Mouse (Mus musculus): Measurements from ENCODE around the gene Cyp4a10. TPM values are rescaled to one million over a fixed set of nuclear protein-coding genes. Genes with fewer than 3 reads are reported as not detected.
"Not testable (repeated sequence)": the region's sequence is repeated elsewhere in the genome, so short reads cannot be mapped to it uniquely, and the experiment has no call there.

Gene Cyp4a10
- polyA plus RNA-seq (2015; fragmentation: Nextera tagmentation; extraction: Ambion mirVana), result not detected in 2 replicates

DNA sequence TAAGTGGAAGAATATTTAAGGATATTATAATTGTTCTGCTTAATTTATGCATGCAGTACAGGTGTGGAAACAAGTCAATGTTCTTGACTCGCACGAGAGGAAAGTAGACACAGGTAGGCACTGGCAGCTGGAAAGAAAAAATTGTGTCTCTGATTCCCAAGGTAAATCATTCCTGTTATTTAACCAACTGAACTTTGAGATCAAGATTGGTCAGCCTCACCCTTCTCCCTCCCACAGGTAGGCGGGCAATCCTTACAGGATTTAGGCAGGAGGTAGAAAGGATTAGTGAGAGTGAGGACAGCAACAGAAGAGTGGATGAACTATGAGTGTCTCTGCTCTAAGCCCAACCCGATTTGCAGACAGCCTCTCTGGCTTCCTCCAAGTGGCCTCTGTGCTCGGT is at the start of gene Cyp4a10:
Cyp4a10 (plus strand) TSS at position 265 of the 400 bp plus-strand sequence.
- H3K27me3 ChIP-seq; H3K36me3 ChIP-seq; ATAC-seq (ENCODE audit: low FRiP score); H3K9me3 ChIP-seq; H3K27ac ChIP-seq; H3K9ac ChIP-seq; H3K4me2 ChIP-seq; H3K4me3 ChIP-seq; H3K4me1 ChIP-seq (replicated peaks): not testable (repeated sequence)
- WGBS, result 84% methylated on average over 5 of the region's 5 CpGs

DNA sequence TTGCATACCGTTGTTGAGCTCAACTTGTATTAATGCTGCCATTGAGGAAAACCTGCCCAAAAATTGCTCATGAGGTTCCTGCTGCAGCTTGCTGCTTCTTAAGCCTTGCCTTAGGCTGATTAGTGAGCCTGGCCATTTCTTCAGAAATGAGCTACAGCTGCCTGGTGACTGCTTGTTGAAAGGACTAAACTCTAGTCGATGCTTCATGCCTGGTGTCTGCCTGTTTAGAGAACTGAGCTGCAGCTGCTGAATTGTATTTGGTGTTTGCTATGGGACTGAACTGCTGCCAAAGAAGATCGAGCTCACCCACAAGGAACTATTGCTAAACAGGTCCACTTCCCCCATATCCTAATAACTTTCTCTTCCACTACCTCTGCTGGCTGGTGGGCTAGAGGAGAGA is 44.5 kb upstream of the Cyp4a10 start:
- ATAC-seq (ENCODE audit: low FRiP score); H3K27ac ChIP-seq; H3K36me3 ChIP-seq; H3K4me3 ChIP-seq; H3K27me3 ChIP-seq; H3K9ac ChIP-seq; H3K4me1 ChIP-seq (replicated peaks); H3K4me2 ChIP-seq; H3K9me3 ChIP-seq: not testable (repeated sequence)
- 89% methylated on average over 3 of the region's 3 CpGs for WGBS

DNA sequence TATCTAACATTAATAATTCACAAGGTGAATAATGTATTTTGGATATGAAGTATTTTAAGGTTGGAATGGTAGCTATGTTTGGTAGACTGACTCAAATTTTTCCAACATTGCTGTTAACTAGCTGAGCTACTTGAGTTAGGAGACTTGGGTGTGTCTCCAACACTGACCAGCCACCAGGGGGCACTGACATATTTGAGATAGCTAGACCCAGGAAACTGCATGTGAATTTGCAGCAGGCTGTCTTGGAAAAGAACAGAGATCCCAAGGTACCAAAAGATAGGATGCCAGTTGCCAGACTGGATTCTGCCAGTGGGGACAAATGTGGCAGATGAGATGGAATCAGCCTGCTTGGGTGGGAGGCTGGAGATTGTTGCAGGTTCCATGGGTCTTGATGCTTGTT is 42.0 kb upstream of the Cyp4a10 start:
- not testable (repeated sequence) for H3K27me3 ChIP-seq; ATAC-seq (ENCODE audit: low FRiP score); H3K36me3 ChIP-seq; H3K4me1 ChIP-seq (replicated peaks); H3K4me2 ChIP-seq; H3K9ac ChIP-seq; H3K9me3 ChIP-seq; H3K4me3 ChIP-seq; H3K27ac ChIP-seq

DNA sequence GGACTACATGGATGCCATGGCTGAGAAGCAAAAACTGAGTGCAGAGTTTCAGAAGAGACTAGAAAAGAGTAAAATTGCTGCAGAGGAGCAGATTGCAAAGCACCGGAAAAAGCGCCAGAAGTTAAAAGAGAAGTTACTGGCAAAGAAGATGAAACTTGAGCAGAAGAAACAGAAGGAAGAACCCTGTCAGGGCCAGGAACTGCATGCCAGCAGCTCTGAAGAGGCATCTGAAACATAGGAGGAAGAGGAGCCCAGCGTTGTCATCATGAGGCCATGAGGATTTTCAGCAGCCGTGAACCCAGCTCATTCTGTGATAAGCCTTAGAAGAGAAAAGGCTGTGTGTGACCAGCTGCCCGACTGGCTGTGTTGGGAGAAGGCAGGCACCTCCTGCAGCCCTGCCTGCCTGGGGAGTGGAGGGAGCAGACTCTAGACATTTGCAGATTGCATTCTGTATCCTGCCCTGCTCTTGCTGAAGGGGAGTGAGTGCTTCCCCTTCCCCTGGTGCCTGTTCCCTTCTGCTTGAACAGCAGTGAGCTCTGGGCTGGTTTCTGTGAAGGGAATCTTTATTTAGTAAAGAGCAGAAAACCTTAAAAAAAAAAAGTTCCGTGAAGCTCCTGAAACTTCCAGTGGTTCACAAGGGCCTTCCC is 36.9 kb upstream of the Cyp4a10 start:
- Histone ChIP-seq H3K4me2 (no peak overlapping the region), H3K27me3 (no peaks in the 10 kb centered on the region), H3K36me3 (no peaks in the 10 kb centered on the region), H3K9me3 (no peaks in the 10 kb centered on the region), H3K4me1 (replicated peaks) (no peaks in the 10 kb centered on the region), H3K9ac (no peak overlapping the region), H3K4me3 (no peak overlapping the region), H3K27ac (no peak overlapping the region)
- no peak for ATAC-seq (ENCODE audit: low FRiP score)
- 76% methylated on average over 6 of the region's 6 CpGs for WGBS

DNA sequence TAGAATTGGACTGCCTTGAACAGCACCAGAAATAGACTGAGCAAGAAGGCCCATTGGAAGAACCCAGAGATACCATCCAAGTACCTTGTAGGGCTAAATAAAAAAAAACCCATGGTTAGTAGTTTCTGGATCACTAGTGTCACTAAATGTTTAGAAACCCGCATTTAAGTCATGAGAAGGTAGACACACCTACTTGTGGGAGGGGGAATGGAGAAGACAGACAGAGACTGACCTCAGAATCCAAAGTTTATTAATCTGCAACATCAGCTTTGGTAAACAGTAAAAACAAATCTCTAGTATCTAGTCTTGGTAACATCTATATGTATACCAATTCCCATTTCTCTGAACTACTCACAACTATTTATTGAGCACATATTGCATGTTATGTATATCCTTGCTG is 22.1 kb upstream of the Cyp4a10 start, which contains the start of gene Cyp4a14:
Cyp4a14 (minus strand) TSS at position 142 of the 400 bp plus-strand sequence.
- Histone ChIP-seq H3K4me1 (replicated peaks) (no peaks in the 10 kb centered on the region), H3K36me3 (no peaks in the 10 kb centered on the region), H3K4me3 (no peak within 1 kb of the TSS), H3K9me3 (no peaks in the 10 kb centered on the region), H3K9ac (no peak within 1 kb of the TSS), H3K4me2 (no peak within 1 kb of the TSS), H3K27ac (no peak within 1 kb of the TSS), H3K27me3 (no peaks in the 10 kb centered on the region)
- ATAC-seq (ENCODE audit: low FRiP score), result no peak
- WGBS, result 79% methylated on average over 1 of the region's 1 CpGs

DNA sequence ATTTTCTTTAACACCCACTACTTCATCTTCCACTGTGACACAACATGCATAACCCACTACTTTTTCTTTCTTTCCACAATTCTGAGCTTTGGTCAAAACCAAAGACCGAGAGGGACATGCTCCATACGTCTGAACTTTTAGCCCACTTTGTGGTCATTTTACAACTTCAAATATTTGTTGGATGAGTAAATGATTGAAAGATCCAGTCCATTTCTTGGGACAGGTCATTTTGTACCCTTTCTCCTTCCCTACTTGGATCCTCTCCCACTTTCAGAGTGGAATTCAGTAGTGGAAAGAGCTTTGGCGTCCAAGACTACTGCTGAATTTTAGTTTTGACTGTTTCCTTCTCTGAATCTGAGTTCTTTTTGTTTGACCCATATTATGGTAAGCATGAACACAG is 20.6 kb upstream of the Cyp4a10 start:
- no peak overlapping the region for H3K4me2 ChIP-seq
- 95% methylated on average over 3 of the region's 3 CpGs for WGBS
- H3K4me1 ChIP-seq (replicated peaks), result no peaks in the 10 kb centered on the region
- H3K36me3 ChIP-seq, result no peaks in the 10 kb centered on the region
- H3K27ac ChIP-seq, result no peak overlapping the region
- no peaks in the 10 kb centered on the region for H3K9me3 ChIP-seq
- H3K9ac ChIP-seq, result no peak overlapping the region
- no peaks in the 10 kb centered on the region for H3K27me3 ChIP-seq
- no peak overlapping the region for H3K4me3 ChIP-seq
- no peak for ATAC-seq (ENCODE audit: low FRiP score)

DNA sequence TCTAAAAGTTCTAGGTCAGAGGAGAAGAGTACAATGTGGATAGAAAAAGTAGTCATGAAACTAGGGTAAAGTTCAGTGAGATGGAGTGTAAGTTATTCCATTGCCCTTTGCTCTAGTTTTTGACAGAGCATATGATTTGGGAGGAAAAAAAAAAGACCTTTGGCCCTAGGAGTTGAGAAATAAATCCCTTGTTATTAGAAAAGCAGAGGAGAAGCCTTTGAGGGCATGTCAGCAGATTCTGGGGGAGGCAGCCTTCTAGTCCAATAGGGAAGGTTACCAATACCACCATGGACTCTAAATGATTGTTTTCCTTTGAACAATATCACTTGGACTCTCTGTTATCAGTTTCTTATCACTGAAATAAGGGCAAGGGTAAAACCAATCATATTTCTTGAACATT is 4.1 kb upstream of the Cyp4a10 start:
- H3K4me1 ChIP-seq (replicated peaks); H3K36me3 ChIP-seq; H3K27me3 ChIP-seq; H3K9ac ChIP-seq; ATAC-seq (ENCODE audit: low FRiP score); H3K9me3 ChIP-seq; H3K27ac ChIP-seq; H3K4me2 ChIP-seq; H3K4me3 ChIP-seq: not testable (repeated sequence)

DNA sequence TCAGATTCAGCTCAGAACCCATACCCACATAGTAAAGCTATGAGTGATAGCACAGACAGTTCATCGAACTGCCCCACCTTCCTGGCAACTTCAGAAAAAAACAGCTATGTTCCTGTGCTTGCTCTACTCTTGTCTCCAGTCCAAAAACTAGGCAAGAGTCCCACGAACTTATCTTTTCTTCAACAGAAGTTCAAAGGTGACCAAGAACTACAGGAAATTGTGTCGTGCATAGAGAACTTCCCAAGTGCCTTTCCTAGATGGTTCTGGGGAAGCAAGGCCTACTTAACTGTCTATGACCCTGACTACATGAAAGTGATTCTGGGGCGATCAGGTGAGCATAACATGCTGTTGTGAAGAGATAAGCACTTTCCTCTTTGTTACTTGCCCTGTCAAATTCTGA is 1.4 kb downstream of the Cyp4a10 start:
- no peak overlapping the region for H3K4me2 ChIP-seq
- no peaks in the 10 kb centered on the region for H3K36me3 ChIP-seq
- no peaks in the 10 kb centered on the region for H3K9me3 ChIP-seq
- 75% methylated on average over 4 of the region's 4 CpGs for WGBS
- no peaks in the 10 kb centered on the region for H3K27me3 ChIP-seq
- ATAC-seq (ENCODE audit: low FRiP score), result no peak
- no peak overlapping the region for H3K27ac ChIP-seq
- H3K4me3 ChIP-seq, result no peak overlapping the region
- H3K9ac ChIP-seq, result no peak overlapping the region
- H3K4me1 ChIP-seq (replicated peaks), result no peaks in the 10 kb centered on the region

DNA sequence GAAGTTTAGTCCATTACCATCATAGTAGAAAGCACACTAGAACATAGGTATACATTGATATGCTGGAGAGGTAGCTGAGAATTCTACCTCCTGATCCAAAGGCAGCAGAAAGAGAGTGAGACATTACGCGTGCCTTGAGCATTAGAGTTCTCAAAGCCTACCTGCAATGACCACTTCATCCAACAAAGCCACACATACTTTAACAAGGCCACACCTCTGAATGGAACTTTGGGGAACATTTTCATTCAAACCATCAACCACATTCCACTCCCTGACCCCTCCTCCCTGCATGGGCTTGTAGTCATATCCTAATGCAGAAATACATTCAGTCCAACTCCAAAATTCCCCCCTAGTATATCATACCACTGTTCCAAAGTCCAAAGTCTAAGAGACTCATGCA is 3.7 kb downstream of the Cyp4a10 start:
- WGBS, result 100% methylated on average over 2 of the region's 2 CpGs

DNA sequence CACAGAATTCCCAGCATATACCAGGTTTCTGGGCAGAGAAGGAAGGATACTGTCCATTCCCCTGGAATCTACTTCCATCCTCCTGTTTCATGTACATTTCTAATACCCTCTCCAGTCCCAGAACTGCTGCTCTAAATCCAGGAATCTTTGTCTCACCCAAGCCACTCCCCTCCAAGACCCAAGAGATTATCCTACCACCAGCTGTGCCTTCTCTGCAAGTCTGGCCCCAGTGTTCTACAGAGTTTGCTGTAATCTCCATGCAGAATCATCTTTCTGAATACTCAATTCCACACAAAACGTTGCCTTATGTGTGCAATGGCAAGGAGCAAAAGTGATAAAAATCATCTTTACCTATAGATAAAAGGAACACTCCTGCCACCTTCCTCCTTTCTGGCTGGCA is 27.0 kb downstream of the Cyp4a10 start:
- H3K4me1 ChIP-seq (replicated peaks), result no peaks in the 10 kb centered on the region
- H3K27ac ChIP-seq, result no peak overlapping the region
- H3K36me3 ChIP-seq, result no peaks in the 10 kb centered on the region
- no peak overlapping the region for H3K9ac ChIP-seq
- ATAC-seq (ENCODE audit: low FRiP score), result no peak
- no peak overlapping the region for H3K4me2 ChIP-seq
- 58% methylated on average over 1 of the region's 1 CpGs for WGBS
- H3K9me3 ChIP-seq, result no peaks in the 10 kb centered on the region
- H3K4me3 ChIP-seq, result no peak overlapping the region
- H3K27me3 ChIP-seq, result no peaks in the 10 kb centered on the region

More for the DNA sequence above, 3.7 kb downstream of the Cyp4a10 start:
- H3K27ac ChIP-seq, result no peak overlapping the region
- H3K9me3 ChIP-seq, result no peaks in the 10 kb centered on the region
- no peaks in the 10 kb centered on the region for H3K27me3 ChIP-seq
- no peak overlapping the region for H3K9ac ChIP-seq
- H3K4me2 ChIP-seq, result no peak overlapping the region
- H3K36me3 ChIP-seq, result no peaks in the 10 kb centered on the region
- ATAC-seq (ENCODE audit: low FRiP score), result no peak
- H3K4me3 ChIP-seq, result no peak overlapping the region
- no peaks in the 10 kb centered on the region for H3K4me1 ChIP-seq (replicated peaks)

DNA sequence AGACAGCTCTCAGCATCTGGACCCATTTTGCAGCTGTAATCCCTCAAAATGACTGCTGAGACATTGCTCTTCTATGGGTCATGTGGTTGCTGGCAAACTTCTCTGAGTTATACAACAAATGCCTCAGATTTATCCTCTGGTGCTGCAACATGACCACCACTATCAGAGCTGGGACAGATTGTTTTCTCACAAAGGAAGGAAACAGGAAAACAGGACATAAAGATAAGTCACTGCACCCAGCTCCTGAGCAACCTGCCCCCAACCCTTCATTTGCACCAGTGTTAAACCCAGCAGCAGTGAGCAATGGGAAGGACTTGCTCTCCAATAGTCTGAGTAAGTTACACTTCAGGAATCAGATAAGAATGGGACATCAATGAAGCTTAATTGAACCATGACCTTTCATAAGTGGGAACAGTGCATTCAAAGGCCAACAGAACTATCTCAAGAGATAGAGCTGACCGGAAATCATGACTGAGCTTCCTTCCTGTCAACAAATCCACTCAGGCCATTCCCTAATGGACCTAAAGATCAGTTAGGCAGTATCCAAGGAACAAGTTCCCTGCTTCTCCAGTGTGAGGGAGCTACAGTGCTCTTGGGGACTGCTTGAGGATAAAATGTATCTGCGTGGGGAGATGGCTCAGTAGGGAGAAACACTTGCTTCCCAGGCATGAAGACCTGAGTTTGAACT is 28.2 kb downstream of the Cyp4a10 start:
- H3K4me3 ChIP-seq, result no peak overlapping the region

DNA sequence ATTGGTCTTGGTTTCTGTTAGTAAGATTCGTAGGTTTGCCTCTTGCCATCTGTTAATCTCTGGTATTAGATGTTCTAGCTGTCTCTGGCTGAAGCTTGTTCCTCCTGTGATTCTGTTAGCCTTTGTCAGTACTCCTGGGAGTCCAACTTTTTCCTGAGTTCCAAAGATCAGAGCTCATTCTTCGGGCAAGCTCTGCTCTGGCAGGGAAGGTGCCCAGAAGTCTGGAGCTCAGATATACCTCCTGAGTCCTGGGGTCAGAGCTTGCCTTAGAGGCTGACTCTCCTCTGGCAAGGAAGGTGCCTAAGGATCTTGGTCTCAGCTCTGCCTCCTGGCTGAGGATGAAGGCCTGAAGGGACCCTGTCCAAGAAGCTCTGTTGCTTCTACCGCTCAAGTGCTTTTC is 34.7 kb downstream of the Cyp4a10 start:
- no peaks in the 10 kb centered on the region for H3K27me3 ChIP-seq
- no peak overlapping the region for H3K9ac ChIP-seq
- no peaks in the 10 kb centered on the region for H3K36me3 ChIP-seq
- 86% methylated on average over 3 of the region's 3 CpGs for WGBS
- H3K4me2 ChIP-seq, result no peak overlapping the region
- H3K9me3 ChIP-seq, result no peaks in the 10 kb centered on the region
- H3K27ac ChIP-seq, result no peak overlapping the region
- H3K4me3 ChIP-seq, result no peak overlapping the region
- no peak for ATAC-seq (ENCODE audit: low FRiP score)
- no peaks in the 10 kb centered on the region for H3K4me1 ChIP-seq (replicated peaks)

More for the DNA sequence above, 28.2 kb downstream of the Cyp4a10 start:
- 89% methylated on average over 2 of the region's 2 CpGs for WGBS
- Histone ChIP-seq H3K9ac (no peak overlapping the region), H3K4me2 (no peak overlapping the region), H3K36me3 (no peaks in the 10 kb centered on the region), H3K27ac (no peak overlapping the region), H3K9me3 (no peaks in the 10 kb centered on the region), H3K27me3 (no peaks in the 10 kb centered on the region), H3K4me1 (replicated peaks) (no peaks in the 10 kb centered on the region)
- ATAC-seq (ENCODE audit: low FRiP score), result no peak

DNA sequence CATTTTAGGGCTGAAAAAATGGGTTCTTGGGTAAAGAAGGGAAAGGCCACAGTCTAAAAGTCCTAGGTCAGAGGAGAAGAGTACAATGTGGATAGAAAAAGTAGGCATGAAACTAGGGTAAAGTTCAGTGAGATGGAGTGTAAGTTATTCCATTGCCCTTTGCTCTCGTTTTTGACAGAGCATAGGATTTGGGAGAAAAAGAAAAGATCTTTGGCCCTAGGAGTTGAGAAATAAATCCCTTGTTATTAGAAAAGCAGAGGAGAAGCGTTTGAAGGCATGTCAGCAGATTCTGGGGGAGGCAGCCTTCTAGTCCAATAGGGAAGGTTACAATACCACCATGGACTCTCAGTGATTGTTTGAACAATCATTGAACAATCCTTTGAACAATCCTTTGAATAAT is 37.4 kb downstream of the Cyp4a10 start:
- Histone ChIP-seq H3K9me3 (no peaks in the 10 kb centered on the region), H3K27ac (no peak overlapping the region), H3K4me2 (no peak overlapping the region), H3K36me3 (no peaks in the 10 kb centered on the region), H3K4me3 (no peak overlapping the region), H3K27me3 (no peaks in the 10 kb centered on the region), H3K9ac (no peak overlapping the region), H3K4me1 (replicated peaks) (no peaks in the 10 kb centered on the region)
- 74% methylated on average over 2 of the region's 2 CpGs for WGBS
- ATAC-seq (ENCODE audit: low FRiP score), result no peak

Measured in hindbrain, embryonic 13.5 days (tissue).